Mouse (Mus musculus) stomach, postnatal 0 days (tissue): ENCODE results near the gene Pax8. TPM values are rescaled to one million over a fixed set of nuclear protein-coding genes. Genes with fewer than 3 reads are reported as not detected.

Source experiments
- ATAC-seq: fragments of 200-750 bp; cut with Nextera tagmentation; 2 replicates; pipeline ENCODE4 v1.8.0; 2017; ENCODE audit not compliant: low FRiP score, low TSS enrichment
- DNase-seq: peaks from one replicate; pipeline ENCODE4 v3.0.0-alpha.2; 2016; ENCODE audit warnings: low spot score
- H3K27ac ChIP-seq: fragments of 300-500 bp; sonication (generic); replicated peaks from 2 replicates; pipeline ENCODE4 v1.5.1; 2014; ENCODE audit warnings: mild to moderate bottlenecking, control low read depth
- H3K27me3 ChIP-seq: fragments of 300-500 bp; sonication (generic); 2 replicates; pipeline ENCODE4 v1.6.1; 2014; ENCODE audit warnings: low read length; ENCODE audit not compliant: control insufficient read depth, insufficient read depth
- H3K36me3 ChIP-seq: fragments of 300-500 bp; sonication (generic); 2 replicates; pipeline ENCODE4 v1.6.1; 2014; ENCODE audit warnings: low read length, mixed read lengths; ENCODE audit not compliant: control insufficient read depth, insufficient read depth
- H3K4me1 ChIP-seq: fragments of 300-500 bp; sonication (generic); replicated peaks from 2 replicates; pipeline ENCODE4 v1.6.1; 2014; ENCODE audit warnings: antibody characterized with exemption; ENCODE audit not compliant: control insufficient read depth, insufficient read depth
- H3K4me2 ChIP-seq: fragments of 300-500 bp; sonication (generic); replicated peaks from 2 replicates; pipeline ENCODE4 v1.6.1; 2014; ENCODE audit warnings: low read depth, mild to moderate bottlenecking, control low read depth, moderate library complexity
- H3K4me3 ChIP-seq: fragments of 300-500 bp; sonication (generic); 2 replicates; pipeline ENCODE4 v1.5.1; 2014; ENCODE audit warnings: low read depth, low read length, control low read depth
- H3K9ac ChIP-seq: fragments of 300-500 bp; sonication (generic); 2 replicates; pipeline ENCODE4 v1.6.1; 2014; ENCODE audit warnings: mild to moderate bottlenecking, low read length, control low read depth, mixed read lengths
- H3K9me3 ChIP-seq: fragments of 300-500 bp; sonication (generic); 2 replicates; pipeline ENCODE4 v1.6.1; 2016; ENCODE audit warnings: low read length; ENCODE audit not compliant: control insufficient read depth
- CTCF ChIP-seq: IDR thresholded peaks from 2 replicates; pipeline ENCODE4 v1.5.1; 2016; ENCODE audit warnings: antibody characterized with exemption, low read depth, mild to moderate bottlenecking, moderate library complexity
- EP300 ChIP-seq: optimal IDR thresholded peaks from 2 replicates; pipeline ENCODE3; 2016; ENCODE audit warnings: antibody characterized with exemption
- WGBS: fragments of 180-500 bp; shearing (Covaris S2); extraction: QIAGEN DNeasy Blood & Tissue Kit; methylation state at CpG from one replicate; pipeline ENCODE4 v1.1.7; 2014; 5-methylcytosine and 5-hydroxymethylcytosine counted together
- polyA plus RNA-seq: library from polyadenylated mRNA; unstranded; fragments of >200 nt; fragmentation: Nextera tagmentation; extraction: Ambion mirVana; gene quantifications from 2 replicates; pipeline ENCODE4 v1.2.1, GENCODE M21; 2015

The Pax8 gene
- polyA plus RNA-seq, 1 experiment from 2014 or later, result 0.08 TPM

- Histone ChIP-seq H3K9ac (no peak overlapping the region), H3K9me3 (no peaks in the 10 kb centered on the region), H3K4me2 (no peak overlapping the region), H3K36me3 (no peaks in the 10 kb centered on the region), H3K4me1 (no peaks in the 10 kb centered on the region), H3K4me3 (no peak overlapping the region), H3K27me3 (peaks cover 4% of the 10 kb centered on the region; the same call in 1 of the 2 replicates), H3K27ac (no peak overlapping the region)
- no peak for DNase-seq
- ATAC-seq, result no peak
- TF ChIP-seq CTCF (no peak), EP300 (no peak)
- WGBS, result 49% methylated on average over 2 of the region's 2 CpGs
Observed at GRCm38 (mm10) chr2:24479906-24480305, 4.5 kb upstream of the Pax8 start.

GRCm38 (mm10) chr2:24479151-24479550 is 3.8 kb upstream of the Pax8 start:
- Histone ChIP-seq H3K27me3 (peaks cover 7% of the 10 kb centered on the region; the same call in 1 of the 2 replicates), H3K27ac (no peak overlapping the region), H3K9me3 (no peaks in the 10 kb centered on the region), H3K36me3 (no peaks in the 10 kb centered on the region), H3K9ac (no peak overlapping the region), H3K4me1 (no peaks in the 10 kb centered on the region), H3K4me3 (no peak overlapping the region), H3K4me2 (no peak overlapping the region)
- no peak for ATAC-seq
- no peak for DNase-seq
- WGBS, result 6% methylated on average over 1 of the region's 1 CpGs
- no peak for TF ChIP-seq EP300
- peak; percentile 32; the same call in 1 of the 2 replicates for TF ChIP-seq CTCF

DNA sequence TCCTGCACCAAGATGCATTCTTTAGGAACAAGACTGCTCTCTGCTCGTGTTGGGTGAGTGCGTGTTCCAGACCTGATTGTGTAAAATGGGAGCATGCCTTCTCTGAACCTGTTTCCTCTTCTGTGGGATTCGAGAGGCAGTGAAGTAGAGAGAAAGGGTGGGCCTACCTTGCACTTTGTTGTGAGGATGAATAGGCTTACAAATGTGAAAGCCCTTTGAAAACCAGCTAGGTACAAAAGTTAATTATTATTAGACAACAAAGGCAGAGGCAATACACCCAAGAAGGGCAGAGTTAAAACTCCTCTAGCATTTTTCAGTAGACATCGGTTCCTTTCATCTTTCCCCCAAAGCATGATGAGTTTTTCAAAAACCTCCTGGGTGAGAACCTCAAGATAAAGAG is 3.2 kb upstream of the Pax8 start:
- no peaks in the 10 kb centered on the region for H3K4me1 ChIP-seq
- TF ChIP-seq EP300 (no peak), CTCF (no peak)
- no peak for DNase-seq
- H3K4me2 ChIP-seq, result no peak overlapping the region
- no peak overlapping the region for H3K27ac ChIP-seq
- WGBS, result 47% methylated on average over 4 of the region's 4 CpGs
- H3K27me3 ChIP-seq, result peaks cover 7% of the 10 kb centered on the region; the same call in 1 of the 2 replicates
- no peak overlapping the region for H3K9ac ChIP-seq
- no peak for ATAC-seq
- no peak overlapping the region for H3K4me3 ChIP-seq
- H3K36me3 ChIP-seq, result no peaks in the 10 kb centered on the region
- no peaks in the 10 kb centered on the region for H3K9me3 ChIP-seq

DNA sequence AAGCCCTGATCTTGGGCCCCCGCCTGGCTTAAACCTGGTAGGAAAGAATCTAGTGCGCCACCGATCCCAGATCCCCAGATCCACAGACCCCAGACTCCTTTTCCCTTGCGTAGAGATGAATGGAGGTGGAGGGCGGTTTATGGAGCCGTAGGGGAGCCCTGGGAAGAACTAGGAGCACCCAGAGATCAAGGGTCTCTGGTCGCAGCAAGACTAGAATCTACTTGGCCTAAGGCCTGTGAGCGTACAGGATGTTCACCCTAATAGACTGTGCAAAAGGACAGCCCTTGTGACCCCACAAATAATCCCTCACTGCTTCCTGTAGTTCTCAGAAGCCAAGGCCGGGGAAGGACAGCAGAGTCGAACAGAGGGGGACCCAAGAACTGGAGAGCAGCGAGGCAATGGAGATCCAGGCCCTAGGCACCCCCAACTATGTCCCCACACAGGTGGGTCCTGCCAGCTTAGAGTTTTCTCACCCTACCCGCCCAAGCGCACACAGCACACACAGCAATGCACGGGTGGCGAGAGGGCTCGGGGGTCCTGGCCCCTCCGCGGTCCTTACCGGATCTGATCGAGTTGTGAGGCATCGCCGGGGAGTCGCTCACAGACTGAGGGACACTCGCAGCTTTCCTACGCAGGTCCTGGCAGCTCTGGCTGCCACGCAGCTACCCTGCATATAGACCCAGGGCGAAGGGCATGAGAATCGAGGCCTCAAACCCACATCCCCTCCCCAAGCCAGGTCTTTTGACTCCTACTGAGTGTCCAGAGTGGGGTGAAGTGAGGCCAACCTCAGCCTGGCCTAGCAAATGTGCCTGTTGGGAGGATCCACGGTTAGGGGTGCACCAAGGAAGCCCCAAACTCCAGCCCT is 653 bp downstream of the Pax8 start:
- Histone ChIP-seq H3K4me3 (no peak overlapping the region), H3K27ac (no peak overlapping the region), H3K27me3 (peaks cover 7% of the 10 kb centered on the region; the same call in 1 of the 2 replicates), H3K36me3 (no peaks in the 10 kb centered on the region), H3K9ac (no peak overlapping the region), H3K4me1 (no peaks in the 10 kb centered on the region), H3K9me3 (no peaks in the 10 kb centered on the region), H3K4me2 (peak overlapping the region; percentile 42; the same call in 1 of the 2 replicates)
- no peak for DNase-seq
- ATAC-seq, result 0 out of 2 replicates have a peak, but pooled peaks have one; percentile 24
- WGBS, result 66% methylated on average over 29 of the region's 29 CpGs
- TF ChIP-seq CTCF (no peak), EP300 (no peak)

DNA sequence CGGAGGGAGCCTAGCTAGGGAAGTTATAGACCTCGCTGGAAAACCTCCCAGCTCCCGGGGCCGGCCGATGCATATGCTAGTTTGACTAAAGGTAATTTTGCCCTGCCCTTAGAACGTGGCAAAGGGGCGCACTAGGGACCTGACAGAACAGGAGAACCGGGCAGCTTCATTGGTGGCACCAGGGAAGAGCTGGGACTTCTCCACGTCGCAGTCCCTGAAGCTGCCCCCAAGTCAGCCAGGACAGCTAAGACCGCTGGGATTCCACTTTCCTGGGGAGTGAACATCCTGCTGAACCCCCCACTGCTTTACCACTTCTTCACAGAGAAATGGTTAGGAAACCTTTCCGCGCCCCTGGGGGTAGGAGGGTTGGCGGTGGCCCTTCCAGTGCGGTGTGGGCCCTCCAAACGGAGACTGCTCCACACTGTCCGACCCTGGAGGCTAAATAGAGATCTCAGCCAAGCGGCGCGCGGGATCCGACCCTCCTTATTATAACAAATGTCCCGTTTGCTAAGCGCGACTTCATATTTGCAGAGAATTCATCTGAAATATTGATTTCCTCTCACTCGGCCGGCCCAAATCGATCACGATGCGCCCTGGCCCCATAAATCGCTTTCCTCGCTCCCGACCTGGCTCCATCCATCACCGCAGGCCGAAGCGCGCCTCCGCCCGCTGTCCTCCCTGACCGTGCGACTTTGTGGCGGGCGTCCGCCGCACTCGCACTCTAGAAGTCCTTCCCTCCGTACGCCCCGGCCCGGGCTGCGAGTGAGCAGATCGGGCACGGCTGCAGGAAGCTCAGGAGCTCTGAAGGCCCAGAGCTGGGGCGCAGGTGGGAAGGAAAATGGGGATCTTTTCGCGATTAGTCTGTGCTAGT is 1.5 kb downstream of the Pax8 start:
- Histone ChIP-seq H3K27me3 (peaks cover 7% of the 10 kb centered on the region; the same call in 1 of the 2 replicates), H3K4me2 (peak overlapping the region; percentile 42), H3K9ac (no peak overlapping the region), H3K4me1 (no peaks in the 10 kb centered on the region), H3K4me3 (peak overlapping the region; percentile 27), H3K9me3 (no peaks in the 10 kb centered on the region), H3K36me3 (no peaks in the 10 kb centered on the region), H3K27ac (no peak overlapping the region)
- 6% methylated on average over 56 of the region's 56 CpGs for WGBS
- TF ChIP-seq CTCF, result no peak
- TF ChIP-seq EP300, result no peak
- DNase-seq, result no peak
- no peak for ATAC-seq

GRCm38 (mm10) chr2:24472677-24473076 is 2.7 kb downstream of the Pax8 start:
- H3K27ac ChIP-seq, result no peak overlapping the region
- TF ChIP-seq EP300 (no peak), CTCF (no peak)
- DNase-seq, result no peak
- no peaks in the 10 kb centered on the region for H3K4me1 ChIP-seq
- peaks cover 7% of the 10 kb centered on the region; the same call in 1 of the 2 replicates for H3K27me3 ChIP-seq
- no peak overlapping the region for H3K9ac ChIP-seq
- ATAC-seq, result no peak
- H3K4me2 ChIP-seq, result no peak overlapping the region
- no peak overlapping the region for H3K4me3 ChIP-seq
- no peaks in the 10 kb centered on the region for H3K36me3 ChIP-seq
- 18% methylated on average over 11 of the region's 11 CpGs for WGBS
- no peaks in the 10 kb centered on the region for H3K9me3 ChIP-seq
